Mouse (Mus musculus) embryonic fibroblast, embryonic 13.5 days (primary cell): Measurements from ENCODE around the gene Sh3gl1. TPM values are rescaled to one million over a fixed set of nuclear protein-coding genes. Genes with fewer than 3 reads are reported as not detected.
"Not testable (repeated sequence)": the region's sequence is repeated elsewhere in the genome, so short reads cannot be mapped to it uniquely, and the experiment has no call there.

Source experiments
- H3K27ac ChIP-seq: 2 replicates; pipeline ENCODE4 v1.5.1; 2012; ENCODE audit warnings: low read length, control low read depth, inconsistent platforms; ENCODE audit not compliant: insufficient read depth
- H3K4me1 ChIP-seq: 2 replicates; pipeline ENCODE4 v1.6.1; 2011; ENCODE audit warnings: low read length; ENCODE audit not compliant: control insufficient read depth, insufficient read depth
- H3K4me3 ChIP-seq: 2 replicates; pipeline ENCODE4 v1.5.1; 2011; ENCODE audit warnings: mild to moderate bottlenecking, control low read depth, low read length; ENCODE audit not compliant: insufficient read depth
- CTCF ChIP-seq: IDR thresholded peaks from 2 replicates; pipeline ENCODE4 v1.5.1; 2011; ENCODE audit warnings: mild to moderate bottlenecking, control low read depth, low read length, moderate library complexity, borderline replicate concordance; ENCODE audit not compliant: insufficient read depth
- POLR2A ChIP-seq: IDR thresholded peaks from 2 replicates; pipeline ENCODE4 v1.6.1; 2011; ENCODE audit warnings: low read depth, mild to moderate bottlenecking, control low read depth, low read length, moderate library complexity
- polyA plus RNA-seq: library from polyadenylated mRNA; stranded (reverse); fragments of >200 nt; gene quantifications from 2 replicates; pipeline ENCODE4 v1.2.4, GENCODE M21; 2011; ENCODE audit warnings: low read depth; ENCODE audit not compliant: missing spikeins, insufficient read length

The Sh3gl1 gene
- polyA plus RNA-seq = 89.5 and 105 TPM in 2 replicates

DNA sequence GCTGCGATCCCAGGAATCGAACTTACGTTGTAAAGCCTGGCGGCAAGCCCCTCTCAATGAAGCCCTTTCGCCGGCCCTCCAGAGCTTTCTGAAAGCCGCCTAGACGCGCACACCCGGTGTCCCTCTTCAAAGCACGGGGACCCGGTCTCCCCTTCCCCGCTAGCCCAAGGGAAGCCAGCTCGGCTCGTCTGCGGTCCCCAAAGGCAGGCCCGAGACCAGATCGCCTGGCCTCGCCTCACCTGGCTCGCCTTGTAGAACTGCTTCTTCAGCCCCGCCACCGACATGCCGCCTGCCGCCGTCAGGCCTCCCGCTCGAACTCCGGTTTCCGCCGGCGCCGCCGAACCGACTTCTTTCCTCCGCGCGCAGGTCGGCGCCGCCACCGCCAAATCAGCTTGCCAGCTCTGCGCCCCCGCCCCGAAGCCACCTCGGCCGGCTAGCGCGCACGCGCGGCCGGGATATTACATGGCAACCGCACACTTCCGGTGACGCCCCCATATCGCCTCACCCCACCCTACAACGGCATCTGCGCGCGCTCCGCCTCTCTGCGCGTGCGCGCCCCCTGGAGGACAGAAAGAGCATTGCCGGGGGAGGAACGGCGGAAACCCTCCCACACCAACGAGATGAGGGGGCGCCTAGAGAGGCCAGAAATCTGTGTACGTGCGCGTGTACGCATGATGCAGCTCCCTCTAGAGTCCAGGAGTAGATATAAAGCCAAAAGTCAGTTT, at the start of gene Sh3gl1:
TSS of gene Sh3gl1 (minus strand) at position 460 of the 725 bp plus-strand sequence.
- peaks cover 12% of the 10 kb centered on the region for H3K4me1 ChIP-seq
- peak within 1 kb of the TSS; percentile 92 for H3K4me3 ChIP-seq
- peak; percentile 87 for TF ChIP-seq POLR2A
- peak; percentile 95 for TF ChIP-seq CTCF
- peak within 1 kb of the TSS; percentile 80 for H3K27ac ChIP-seq

DNA sequence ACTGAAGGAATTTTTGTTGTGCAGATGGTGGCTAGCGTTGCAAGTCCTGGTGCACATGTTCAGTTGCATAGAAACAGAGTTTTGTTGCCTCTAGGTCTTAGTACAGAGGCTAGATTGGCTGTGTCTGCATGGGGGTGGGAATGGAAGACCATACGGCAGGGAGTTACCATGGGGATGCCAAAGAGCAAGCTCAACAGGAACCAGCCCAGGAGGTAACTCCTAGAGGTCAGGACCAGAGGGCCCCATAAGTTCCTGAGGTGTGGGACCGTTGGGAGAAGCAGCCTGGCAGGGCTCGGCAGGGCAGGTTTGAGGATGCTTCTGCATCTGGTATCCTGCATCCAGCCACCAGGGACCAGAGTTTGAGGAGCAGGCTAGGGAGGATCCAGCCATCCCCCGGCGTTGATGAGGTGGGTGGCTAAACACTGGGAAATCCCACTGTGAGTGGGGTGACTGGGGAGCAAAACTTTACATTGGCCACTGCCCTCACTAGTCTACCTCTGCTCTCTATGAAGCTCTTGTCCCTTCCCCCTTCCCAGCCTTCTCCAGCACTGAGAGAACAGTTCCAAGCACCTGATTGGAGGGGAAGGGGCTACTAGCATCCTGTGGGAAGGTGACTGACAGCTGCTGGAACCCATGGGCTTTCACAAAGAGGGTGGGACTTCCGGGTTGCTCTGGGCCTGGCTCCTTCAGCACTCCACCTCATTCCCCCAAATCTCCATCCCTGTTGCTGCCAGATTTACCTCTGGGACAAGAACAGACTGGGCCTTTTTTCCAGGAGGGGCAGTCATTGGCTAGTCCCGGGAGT, 44.5 kb upstream of the Sh3gl1 start:
- H3K27ac ChIP-seq = no peak overlapping the region
- peak overlapping the region; percentile 99 for H3K4me3 ChIP-seq
- H3K4me1 ChIP-seq = no peaks in the 10 kb centered on the region
- TF ChIP-seq POLR2A = peak; percentile 49
- TF ChIP-seq CTCF = no peak

DNA sequence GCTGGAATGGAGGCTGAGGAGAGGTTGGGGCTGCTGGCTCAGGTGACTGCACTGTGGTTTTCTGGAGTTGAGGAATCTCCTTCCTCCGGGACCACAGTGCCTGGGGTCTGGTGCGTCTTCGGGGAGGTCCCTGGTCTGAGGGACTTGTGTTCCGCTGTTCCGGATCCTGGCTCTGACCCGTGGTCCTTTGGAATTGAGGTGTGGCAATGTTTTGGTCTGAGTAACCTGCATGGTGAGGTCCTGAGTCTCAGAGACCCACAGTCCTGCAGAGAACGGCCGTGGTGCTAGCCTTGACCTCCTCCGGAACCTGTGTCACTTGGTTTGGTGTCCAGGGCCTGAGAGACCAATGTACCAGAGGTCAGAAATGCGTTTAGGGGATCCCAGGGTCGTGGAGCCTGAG, 43.5 kb upstream of the Sh3gl1 start:
- peak overlapping the region; percentile 99 for H3K4me3 ChIP-seq
- no peak for TF ChIP-seq POLR2A
- H3K27ac ChIP-seq = no peak overlapping the region
- no peaks in the 10 kb centered on the region; the same call in 1 of the 2 replicates for H3K4me1 ChIP-seq

DNA sequence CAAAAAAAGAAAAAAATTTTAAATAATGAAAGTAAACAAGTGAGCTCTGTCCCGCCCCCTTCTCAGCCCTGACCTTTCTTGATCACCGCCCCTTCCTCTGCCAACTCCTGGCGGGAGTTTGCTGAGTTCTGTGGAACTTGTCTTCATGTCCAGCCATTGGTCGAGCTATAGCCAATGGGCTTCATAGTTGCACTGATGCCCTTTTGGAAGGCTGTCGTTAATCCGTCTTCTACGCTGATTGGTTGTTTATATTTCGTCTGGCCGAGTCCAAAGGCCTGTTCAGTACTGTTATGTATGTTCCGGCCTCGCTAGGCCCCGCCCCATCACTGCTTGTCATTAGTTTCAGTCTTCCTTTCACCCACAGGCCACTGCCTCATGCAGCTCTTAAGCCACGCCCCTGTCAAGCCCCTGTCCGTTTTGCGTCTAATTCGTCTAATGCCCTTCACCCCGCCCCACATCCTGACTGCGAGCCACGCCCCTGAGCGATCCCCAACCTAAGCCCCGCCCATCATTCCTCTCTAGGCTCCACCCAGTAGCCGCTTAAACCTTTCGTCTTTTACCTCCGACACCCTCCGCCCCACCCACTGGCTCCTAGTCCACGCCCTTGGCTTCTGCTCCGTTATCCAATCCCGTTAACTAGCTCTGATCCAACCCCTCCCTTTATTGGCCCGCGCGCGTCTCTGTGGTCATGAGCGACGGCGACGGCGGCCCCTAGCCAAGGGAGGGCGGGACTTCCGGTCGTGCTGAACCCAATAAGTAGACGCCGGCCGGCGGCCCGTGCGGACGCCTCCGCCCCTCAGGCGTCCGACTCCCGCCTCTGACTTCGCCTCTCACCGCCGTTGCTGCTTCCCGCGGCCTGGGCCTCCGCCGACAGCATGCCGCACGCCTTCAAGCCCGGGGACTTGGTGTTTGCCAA, 42.7 kb upstream of the Sh3gl1 start, which contains the start of gene Hdgfl2:
TSS of gene Hdgfl2 (plus strand) at position 755 of the 916 bp plus-strand sequence.
- no peak for TF ChIP-seq CTCF
- TF ChIP-seq POLR2A = peak; percentile 98
- H3K4me1 ChIP-seq = no peaks in the 10 kb centered on the region; the same call in 1 of the 2 replicates
- H3K27ac ChIP-seq = no peak within 1 kb of the TSS
- peak within 1 kb of the TSS; percentile 99 for H3K4me3 ChIP-seq

DNA sequence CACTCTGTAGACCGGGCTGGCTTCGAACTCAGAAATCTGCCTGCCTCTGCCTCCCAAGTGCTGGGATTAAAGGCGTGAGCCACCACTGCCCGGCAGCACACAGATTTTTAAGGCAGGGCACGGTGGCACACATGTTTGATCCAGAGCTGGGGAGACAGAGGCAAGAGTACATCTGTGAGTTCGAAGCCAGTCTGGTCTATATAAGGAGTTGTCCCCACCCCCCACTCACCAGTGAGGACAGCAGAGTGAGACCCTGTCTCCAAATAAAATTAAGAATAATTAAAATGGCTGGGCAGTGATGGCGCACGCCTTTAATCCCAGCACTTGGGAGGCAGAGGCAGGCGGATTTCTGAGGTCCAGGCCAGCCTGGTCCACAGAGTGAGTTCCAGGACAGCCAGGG, 41.9 kb upstream of the Sh3gl1 start:
- H3K4me3 ChIP-seq, H3K27ac ChIP-seq, H3K4me1 ChIP-seq: not testable (repeated sequence)

DNA sequence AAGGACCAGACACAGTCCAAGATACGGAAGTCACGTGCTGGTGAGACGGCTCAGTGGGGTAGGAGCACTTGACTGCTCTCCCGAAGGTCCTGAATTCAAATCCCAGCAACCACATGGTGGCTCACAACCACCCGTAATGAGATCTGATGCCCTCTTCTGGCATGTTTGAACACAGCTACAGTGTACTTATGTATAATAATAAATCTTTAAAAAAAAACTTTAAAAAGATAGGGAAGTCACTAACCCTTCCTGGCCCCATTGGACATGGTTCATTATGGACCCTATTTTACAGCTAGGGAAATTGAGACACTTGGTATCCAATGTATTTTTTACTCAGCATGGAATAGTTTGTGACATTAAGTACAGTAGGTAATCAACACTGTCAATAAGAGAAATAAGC, 41.1 kb upstream of the Sh3gl1 start:
- Histone ChIP-seq H3K4me1 (peaks cover 7% of the 10 kb centered on the region), H3K4me3 (no peak overlapping the region), H3K27ac (no peak overlapping the region)
- TF ChIP-seq POLR2A (no peak), CTCF (no peak)

DNA sequence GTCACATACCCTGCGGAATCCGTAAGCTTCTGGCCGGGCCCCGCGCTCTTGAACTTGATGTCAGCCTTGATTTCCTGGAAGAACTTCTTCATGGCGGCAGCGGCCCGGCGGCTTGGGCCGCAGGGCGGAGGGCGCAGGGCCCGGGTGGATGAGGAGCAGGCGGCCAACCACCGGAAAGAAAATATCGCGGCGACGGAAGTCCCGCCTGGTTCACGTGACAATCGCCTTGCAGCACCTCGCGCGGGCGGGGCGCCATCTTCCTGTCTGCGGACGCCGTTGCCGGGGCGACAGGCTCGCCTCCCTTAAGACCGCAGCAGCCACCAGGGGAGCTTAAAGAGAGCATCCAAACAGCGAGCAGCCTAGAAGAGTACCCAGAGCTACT, 38.4 kb upstream of the Sh3gl1 start, which contains the start of gene Ubxn6:
TSS of gene Ubxn6 (minus strand) at position 202 of the 382 bp plus-strand sequence.
- Histone ChIP-seq H3K4me3 (peak within 1 kb of the TSS; percentile 81), H3K4me1 (peaks cover 7% of the 10 kb centered on the region), H3K27ac (peak within 1 kb of the TSS; percentile 93)
- no peak; the same call in 1 of the 2 replicates for TF ChIP-seq POLR2A
- TF ChIP-seq CTCF = no peak

DNA sequence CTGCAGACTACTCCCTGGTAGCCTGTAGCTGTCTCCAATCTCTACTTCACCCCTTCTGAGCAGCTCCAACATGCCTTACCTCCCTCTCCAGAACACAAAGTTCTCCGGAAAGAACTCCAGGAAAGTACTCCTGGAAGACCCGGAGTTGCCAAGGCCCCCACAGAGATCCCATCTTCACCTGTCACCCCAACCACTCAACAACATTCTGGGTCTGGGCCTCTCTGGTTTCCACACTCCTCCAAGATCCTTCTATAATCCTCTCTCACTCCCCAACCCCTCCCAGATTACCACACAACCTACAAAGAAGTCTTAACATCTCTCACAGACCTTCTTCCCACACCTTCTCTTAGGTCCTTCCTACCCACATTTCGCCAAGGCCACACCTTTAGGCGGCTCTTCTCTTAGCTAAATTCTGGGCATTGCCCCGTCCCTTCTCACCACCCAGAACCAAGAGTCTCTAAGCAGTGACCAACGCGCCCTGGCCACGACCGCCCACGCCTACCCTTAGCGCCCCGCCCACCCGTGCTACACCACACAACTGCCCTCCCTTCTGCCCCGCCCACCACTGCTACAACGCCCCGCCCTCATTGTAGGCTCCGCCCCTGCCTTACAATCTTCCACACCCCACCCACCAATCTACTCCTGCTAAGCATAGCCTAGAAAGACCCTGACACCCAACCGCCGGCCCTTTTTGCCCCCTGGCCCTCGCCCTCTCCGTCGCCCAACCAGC, 37.8 kb upstream of the Sh3gl1 start:
- peaks cover 7% of the 10 kb centered on the region for H3K4me1 ChIP-seq
- H3K4me3 ChIP-seq = peak overlapping the region; percentile 81
- H3K27ac ChIP-seq = peak overlapping the region; percentile 93
- TF ChIP-seq POLR2A = peak; percentile 30
- TF ChIP-seq CTCF = no peak

DNA sequence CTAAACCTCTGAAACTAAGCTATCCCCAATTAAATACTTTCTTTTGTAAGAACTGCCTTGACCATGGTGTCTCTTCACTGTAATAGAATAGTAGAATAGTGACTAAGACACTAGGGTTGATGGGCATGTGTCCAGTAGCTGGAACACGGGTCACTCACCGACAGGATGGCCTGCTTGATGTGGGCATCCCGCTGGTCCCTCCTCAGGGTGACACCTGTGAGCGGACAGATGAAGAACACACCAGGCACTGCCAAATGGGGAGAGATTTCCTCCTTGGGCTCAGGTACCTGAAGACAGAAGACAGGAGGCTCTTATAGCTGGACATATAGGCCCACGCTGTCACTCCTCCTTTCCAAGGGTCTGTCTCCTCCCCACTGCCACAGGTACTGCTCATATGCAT, 35.8 kb upstream of the Sh3gl1 start:
- TF ChIP-seq CTCF (no peak), POLR2A (no peak)
- Histone ChIP-seq H3K27ac (no peak overlapping the region), H3K4me1 (peaks cover 7% of the 10 kb centered on the region), H3K4me3 (no peak overlapping the region)
